Mouse (Mus musculus) left cerebral cortex, postnatal 10 days (tissue): ENCODE results near the gene Slc26a10. TPM values are rescaled to one million over a fixed set of nuclear protein-coding genes. Genes with fewer than 3 reads are reported as not detected.
A peak's percentile ranks its signal among the peaks of the same experiment; 100 is the strongest.

ENCODE experiments used
- DNase-seq, 2 experiments: peaks; one replicate each; pipeline ENCODE4 v3.0.0; 2021 to 2022; ENCODE audit warnings: low spot score in 2 of 2, mixed read lengths in 1 of 2; ENCODE audit errors: extremely low spot score in 1 of 2
- intact Hi-C: fragments of 180-260 bp; cut with DNase I; formaldehyde crosslinking; loops from one replicate; pipeline ENCODE4 v1.15.1; 2025
- total RNA-seq, 2 experiments: library from RNA; stranded (reverse); gene quantifications; 2 replicates each; pipeline ENCODE4 v1.2.3; 2021

The Slc26a10 gene
- total RNA-seq, result 1 to 10 TPM; 1.0 to 1.2 TPM

DNA sequence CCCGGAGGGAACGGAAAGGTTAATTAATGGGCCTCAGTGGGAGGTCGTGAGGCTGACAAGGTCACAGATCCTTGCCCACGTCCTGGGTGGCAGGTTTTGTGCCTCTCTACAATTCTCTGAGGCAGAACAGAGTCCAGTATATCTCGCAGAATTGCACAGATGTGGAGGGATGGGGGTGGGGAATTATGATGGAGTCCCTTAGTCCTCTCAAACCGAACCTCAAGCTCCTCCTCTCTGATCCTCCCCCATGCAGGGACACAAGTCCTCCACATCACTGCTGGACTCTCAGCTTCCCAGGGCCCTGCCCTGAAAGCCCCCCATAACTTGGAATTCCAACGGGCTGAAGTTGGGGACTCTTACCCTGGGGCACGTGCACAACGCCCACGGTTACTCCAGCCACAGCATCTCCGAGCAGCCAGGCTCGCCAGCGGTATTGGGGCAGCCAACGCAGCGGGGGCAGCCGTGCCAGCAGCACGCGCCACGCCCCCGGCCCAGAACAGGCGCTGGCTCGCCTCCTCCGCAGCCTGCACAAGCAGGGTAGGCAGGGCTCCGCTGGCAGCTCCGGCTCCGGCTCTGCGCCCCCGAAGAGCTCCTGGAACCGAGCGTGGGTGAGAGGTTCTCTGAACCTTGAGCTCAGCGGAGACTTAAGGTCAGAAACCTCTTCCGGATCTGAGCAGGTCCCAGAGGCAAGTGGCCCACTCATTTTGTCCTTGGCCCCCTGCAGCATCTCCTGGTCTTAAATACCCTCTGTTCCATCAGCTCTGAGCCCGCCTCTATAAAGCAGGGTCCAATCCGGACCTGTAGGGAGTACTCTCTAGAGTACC lies at the start of gene Slc26a10:
Gene Slc26a10 (minus strand): TSS at position 775 of the 824 bp plus-strand sequence.
- intact Hi-C loops, result loop anchor here (2.0 kb wide), 1 partner anchor 49 kb away; no protein-coding TSS in a partner anchor
- DNase-seq, result peak; percentile 9 to 68

GRCm38 (mm10) chr10:127228897-127229296 lies 48.5 kb upstream of the Slc26a10 start:
- intact Hi-C loops, result loop anchor here (2.0 kb wide), 1 partner anchor 50 kb away; no protein-coding TSS in a partner anchor
- DNase-seq, result peak; percentile 21 to 51

DNA sequence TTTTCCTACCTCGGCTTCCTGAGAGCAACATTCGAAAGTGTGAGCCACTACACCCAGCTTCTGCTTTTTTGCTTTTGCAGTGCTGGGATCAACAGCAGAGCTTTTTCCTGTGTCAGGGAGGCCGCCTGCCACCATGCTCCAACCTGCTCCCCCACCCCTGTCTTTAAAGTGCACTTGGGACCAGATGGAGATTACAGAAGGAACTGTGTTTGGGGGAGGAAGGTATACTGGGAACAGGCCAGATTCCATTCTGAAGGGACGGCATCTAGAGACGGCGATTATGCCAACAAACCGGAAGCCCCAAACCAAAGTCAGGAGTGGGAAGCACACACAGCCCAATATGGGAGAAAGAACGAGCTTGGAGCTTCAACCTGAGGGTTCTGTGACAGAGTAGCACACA lies 46.7 kb upstream of the Slc26a10 start:
- intact Hi-C loops, result no loop called here
- DNase-seq, result no peak

DNA sequence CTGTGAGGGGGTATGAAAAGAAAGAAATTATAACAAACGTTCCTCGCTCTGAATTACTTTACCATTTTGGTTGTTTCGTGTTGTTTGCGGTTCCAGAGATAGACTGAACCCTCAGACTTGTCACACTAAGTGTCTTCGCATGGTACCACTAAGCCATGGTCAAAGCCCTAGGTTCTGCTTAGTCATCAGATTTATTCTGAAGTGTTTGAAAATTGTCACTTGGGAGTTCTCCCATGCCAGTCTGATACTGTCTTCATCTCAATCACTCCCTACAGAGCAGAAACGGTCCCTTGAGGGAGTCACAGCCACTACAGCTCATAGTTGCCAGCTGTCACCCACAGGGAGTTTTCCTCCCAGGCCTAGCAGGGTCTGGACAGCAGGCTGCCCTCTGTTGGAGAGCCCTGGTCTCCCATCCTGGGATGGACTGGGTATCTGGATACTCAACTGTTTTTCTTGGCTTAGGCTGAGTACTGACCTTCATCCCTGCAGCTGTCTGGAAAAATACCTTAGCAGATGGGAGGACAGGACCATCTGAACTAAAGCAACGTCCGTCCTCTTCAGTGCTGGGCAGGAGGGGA lies 46.0 kb upstream of the Slc26a10 start:
- peak in 1 of 2 experiments; percentile 64 for DNase-seq
- intact Hi-C loops, result no loop called here

DNA sequence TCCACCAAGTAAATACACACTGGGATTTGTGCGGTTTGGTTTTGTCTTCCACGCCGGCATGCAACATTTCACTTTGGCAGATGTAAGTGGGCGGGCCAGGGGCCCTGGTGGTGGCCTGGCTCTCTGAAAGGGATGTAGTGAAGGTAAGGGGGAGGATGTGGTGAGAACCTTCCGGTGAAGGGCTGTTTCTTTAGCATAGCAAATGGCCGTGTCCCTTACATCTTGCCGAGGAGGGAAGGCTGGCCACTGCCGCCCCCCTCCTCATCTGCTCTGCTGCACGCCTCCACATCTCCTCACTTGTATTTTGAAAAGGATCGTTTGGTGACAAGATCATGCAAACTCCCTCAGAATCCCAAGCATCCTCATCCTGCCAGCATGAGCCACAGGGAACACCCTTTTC lies 45.3 kb upstream of the Slc26a10 start:
- DNase-seq, result peak in 1 of 2 experiments; percentile 28
- intact Hi-C loops, result no loop called here

- intact Hi-C loops, result no loop called here
- DNase-seq, result no peak
Observed at GRCm38 (mm10) chr10:127225213-127225612, 44.8 kb upstream of the Slc26a10 start.

DNA sequence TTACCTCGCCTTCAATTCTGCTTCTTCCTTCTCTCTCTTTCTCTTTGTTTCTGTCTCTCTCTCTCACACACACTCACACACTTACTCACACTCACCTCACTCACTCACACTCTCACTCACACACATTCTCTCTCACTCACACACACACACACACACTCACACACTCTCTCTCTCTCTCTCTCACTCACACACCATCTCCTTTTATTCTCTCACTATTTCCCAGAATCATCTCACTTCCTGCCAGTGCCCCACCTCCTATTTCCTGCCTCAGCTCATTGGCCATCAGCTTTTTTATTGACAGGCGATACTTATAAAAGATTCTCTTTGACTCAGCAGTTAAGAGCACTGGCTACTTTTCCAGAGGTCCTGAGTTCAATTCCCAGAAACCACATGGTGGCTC lies 37.9 kb upstream of the Slc26a10 start:
- no peak for DNase-seq
- intact Hi-C loops, result no loop called here

- intact Hi-C loops, result no loop called here
- no peak for DNase-seq
Observed at GRCm38 (mm10) chr10:127217177-127217576, 36.7 kb upstream of the Slc26a10 start.

DNA sequence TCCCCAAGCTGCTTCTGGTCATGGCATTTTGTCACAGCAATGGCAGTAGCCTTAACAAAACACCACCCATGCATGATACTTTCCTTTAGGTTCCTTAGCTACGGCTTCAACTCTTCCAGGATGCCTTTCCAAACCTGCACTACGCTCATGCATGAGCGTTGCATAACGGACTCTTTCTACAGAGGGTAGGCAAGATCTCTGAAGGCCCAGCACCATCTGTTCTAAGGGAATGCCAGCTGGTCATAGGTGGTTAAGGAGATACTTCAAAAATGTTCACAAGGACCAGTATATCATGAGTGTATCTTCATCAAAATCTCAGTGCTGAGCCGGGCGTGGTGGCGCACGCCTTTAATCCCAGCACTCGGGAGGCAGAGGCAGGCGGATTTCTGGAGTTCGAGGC lies 36.0 kb upstream of the Slc26a10 start:
- intact Hi-C loops, result no loop called here
- DNase-seq, result no peak

DNA sequence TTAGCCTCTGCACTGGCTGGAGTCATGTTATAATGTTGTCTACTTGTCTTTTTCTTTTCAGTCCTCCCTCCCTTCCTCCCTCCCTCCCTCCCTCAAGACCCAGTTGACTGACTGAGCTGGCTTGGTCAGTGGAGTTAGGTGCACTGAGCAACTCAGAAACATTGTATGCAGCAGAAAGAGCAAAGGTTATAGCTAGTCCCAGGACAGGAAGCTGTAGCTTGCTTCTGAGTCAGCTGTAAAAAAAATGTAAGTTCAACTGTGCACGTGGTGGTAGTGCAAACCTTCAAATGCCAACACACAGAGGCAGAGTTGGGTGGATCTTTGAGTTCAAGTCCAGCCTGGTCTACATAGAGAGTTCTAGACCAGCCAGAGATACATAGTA lies 34.0 kb upstream of the Slc26a10 start:
- intact Hi-C loops, result no loop called here
- DNase-seq, result no peak

GRCm38 (mm10) chr10:127213704-127214421 lies 33.4 kb upstream of the Slc26a10 start:
- intact Hi-C loops, result no loop called here
- DNase-seq, result no peak

- intact Hi-C loops, result no loop called here
- DNase-seq, result no peak
Observed at GRCm38 (mm10) chr10:127213272-127213671, 32.8 kb upstream of the Slc26a10 start.

- peak; percentile 78 to 90 for DNase-seq
- intact Hi-C loops, result no loop called here
Observed at GRCm38 (mm10) chr10:127211414-127211854, 31.0 kb upstream of the Slc26a10 start, which contains the start of gene Pip4k2c. TSS of gene Pip4k2c (minus strand) at chr10:127211585.

DNA sequence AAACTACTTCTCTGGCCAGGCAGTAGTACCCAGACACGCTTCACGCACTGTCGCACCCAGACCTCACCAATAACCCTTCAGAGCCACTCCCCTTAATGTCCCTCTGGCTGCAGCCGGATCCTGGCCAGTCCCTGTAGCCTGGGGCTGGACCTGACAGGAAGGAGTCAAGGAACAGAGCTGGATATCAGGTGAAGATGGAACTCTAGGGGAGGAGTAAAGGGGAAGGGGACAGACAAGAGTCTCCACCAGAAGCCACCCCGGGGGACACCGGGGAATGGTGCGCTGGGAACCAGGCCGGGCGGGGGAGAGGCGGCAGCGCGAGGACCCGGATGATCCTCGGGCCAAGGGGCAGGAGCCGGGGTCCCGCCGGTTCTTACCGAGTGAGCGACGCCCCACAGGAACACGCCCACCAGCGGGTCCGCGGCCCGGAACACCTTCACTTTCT lies 30.5 kb upstream of the Slc26a10 start:
- no peak for DNase-seq
- intact Hi-C loops, result no loop called here

DNA sequence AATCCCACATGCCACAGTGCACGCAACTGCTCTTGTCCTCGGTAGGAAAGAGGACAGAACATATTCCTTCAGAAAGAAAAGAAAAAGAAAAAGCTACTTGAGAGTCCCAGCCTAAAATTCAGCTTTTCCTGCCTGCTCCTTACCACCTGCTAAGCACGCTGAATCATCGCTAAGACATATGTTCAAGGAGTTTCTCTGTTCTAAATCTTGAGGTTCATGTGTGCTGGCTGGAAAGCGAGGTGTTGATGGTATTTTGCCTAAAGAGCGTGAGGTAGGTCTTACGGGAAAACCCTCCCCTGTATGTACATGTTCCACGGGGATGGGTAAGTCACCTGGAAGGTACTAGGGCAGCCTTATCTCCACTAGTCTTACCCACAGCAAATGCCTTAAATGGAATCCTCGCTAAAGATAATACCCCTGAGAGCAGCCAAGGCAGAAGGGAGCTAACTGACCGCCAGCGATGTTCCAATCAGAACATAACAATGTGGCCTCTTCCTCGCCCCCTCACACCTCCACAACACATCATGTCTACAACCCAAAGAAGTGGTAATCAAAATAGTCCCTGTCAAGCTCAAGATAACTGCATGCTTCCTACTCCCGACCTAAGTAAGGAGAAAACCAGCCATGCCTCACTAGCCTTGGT lies 29.6 kb upstream of the Slc26a10 start:
- no peak for DNase-seq
- intact Hi-C loops, result no loop called here

DNA sequence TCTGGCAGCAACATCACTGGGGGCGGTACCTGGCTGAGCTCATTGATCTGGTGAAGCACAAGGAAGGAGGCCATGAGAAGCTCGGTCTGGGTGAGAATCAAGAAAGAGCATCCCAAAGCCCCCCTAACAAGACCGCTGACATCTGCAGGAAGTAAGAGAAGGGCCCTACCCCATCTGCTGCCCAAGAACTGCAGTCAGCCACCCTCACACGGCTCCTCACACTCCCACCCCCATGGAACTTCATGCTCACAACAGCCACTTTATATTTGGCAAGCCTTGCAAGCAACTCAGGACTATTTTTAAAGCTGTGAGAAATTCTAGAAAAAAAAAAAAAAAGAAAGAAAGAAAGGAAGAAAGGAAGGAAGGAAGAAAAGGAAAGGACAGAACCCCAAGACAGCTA lies 28.5 kb upstream of the Slc26a10 start:
- DNase-seq, result no peak
- intact Hi-C loops, result no loop called here

GRCm38 (mm10) chr10:127205373-127205772 lies 24.9 kb upstream of the Slc26a10 start:
- intact Hi-C loops, result no loop called here
- DNase-seq, result peak in 1 of 2 experiments; percentile 13

GRCm38 (mm10) chr10:127204589-127204988 lies 24.1 kb upstream of the Slc26a10 start:
- DNase-seq, result no peak
- intact Hi-C loops, result no loop called here

GRCm38 (mm10) chr10:127203106-127203505 lies 22.7 kb upstream of the Slc26a10 start:
- no peak for DNase-seq
- intact Hi-C loops, result no loop called here
